Mouse (Mus musculus) megakaryocyte progenitor cell, adult 5-6 weeks (primary cell): ENCODE results near the gene Cacna1c. TPM values are rescaled to one million over a fixed set of nuclear protein-coding genes. Genes with fewer than 3 reads are reported as not detected.

Experiments
- ATAC-seq: replicated peaks from 2 replicates; pipeline ENCODE4 v1.8.0; 2016; ENCODE audit warnings: mild to moderate bottlenecking, moderate TSS enrichment, inconsistent platforms; ENCODE audit not compliant: poor library complexity
- total RNA-seq, 2 experiments: library from RNA; stranded (forward) in 1 of 2; stranded (reverse) in 1 of 2; fragments of 157-497, 149-512 nt in 1 of 2; fragments of 200-1000 nt in 1 of 2; gene quantifications; 2 replicates each; pipeline versions ENCODE4 v1.2.3 to v1.2.4; 2015 to 2017

Cacna1c gene
- total RNA-seq, 2 experiments from 2014 or later, result not detected

- ATAC-seq, result no peak
Measured at GRCm38 (mm10) chr6:118724388-118724787, 471.8 kb downstream of the Cacna1c start.

GRCm38 (mm10) chr6:118722336-118722735 lies 473.9 kb downstream of the Cacna1c start:
- ATAC-seq, result no peak

- no peak for ATAC-seq
Measured at GRCm38 (mm10) chr6:118719486-118719885, 476.7 kb downstream of the Cacna1c start.

GRCm38 (mm10) chr6:118713286-118713685 lies 482.9 kb downstream of the Cacna1c start:
- ATAC-seq, result no peak

GRCm38 (mm10) chr6:118711677-118712322 lies 484.4 kb downstream of the Cacna1c start:
- ATAC-seq, result no peak

GRCm38 (mm10) chr6:118707066-118707465 lies 489.2 kb downstream of the Cacna1c start:
- no peak for ATAC-seq

- ATAC-seq, result no peak
Measured at GRCm38 (mm10) chr6:118705840-118706239, 490.4 kb downstream of the Cacna1c start.

GRCm38 (mm10) chr6:118694626-118695025 lies 501.6 kb downstream of the Cacna1c start:
- ATAC-seq, result no peak

GRCm38 (mm10) chr6:118689447-118689846 lies 506.8 kb downstream of the Cacna1c start:
- ATAC-seq, result no peak

- ATAC-seq, result no peak
Measured at GRCm38 (mm10) chr6:118688856-118689255, 507.4 kb downstream of the Cacna1c start.

GRCm38 (mm10) chr6:118680814-118681213 lies 515.4 kb downstream of the Cacna1c start:
- ATAC-seq, result no peak

GRCm38 (mm10) chr6:118678031-118678430 lies 518.2 kb downstream of the Cacna1c start:
- no peak for ATAC-seq

- no peak for ATAC-seq
Measured at GRCm38 (mm10) chr6:118677306-118677705, 518.9 kb downstream of the Cacna1c start.

GRCm38 (mm10) chr6:118674781-118675180 lies 521.4 kb downstream of the Cacna1c start:
- ATAC-seq, result no peak

GRCm38 (mm10) chr6:118673974-118674695 lies 522.1 kb downstream of the Cacna1c start:
- ATAC-seq, result no peak

GRCm38 (mm10) chr6:118653331-118653730 lies 542.9 kb downstream of the Cacna1c start:
- no peak for ATAC-seq

GRCm38 (mm10) chr6:118649121-118649783 lies 547.0 kb downstream of the Cacna1c start:
- no peak for ATAC-seq

- ATAC-seq, result peak; percentile 95
Measured at GRCm38 (mm10) chr6:118646265-118647061, 549.8 kb downstream of the Cacna1c start.

- no peak for ATAC-seq
Measured at GRCm38 (mm10) chr6:118644866-118645265, 551.4 kb downstream of the Cacna1c start.

- no peak for ATAC-seq
Measured at GRCm38 (mm10) chr6:118643541-118643940, 552.7 kb downstream of the Cacna1c start.
